Mouse (Mus musculus): Measurements from ENCODE around the gene Marcksl1. TPM values are rescaled to one million over a fixed set of nuclear protein-coding genes. Genes with fewer than 3 reads are reported as not detected.

The Marcksl1 gene
- polyA plus RNA-seq, 1 experiment from 2014 or later, result 153 TPM

DNA sequence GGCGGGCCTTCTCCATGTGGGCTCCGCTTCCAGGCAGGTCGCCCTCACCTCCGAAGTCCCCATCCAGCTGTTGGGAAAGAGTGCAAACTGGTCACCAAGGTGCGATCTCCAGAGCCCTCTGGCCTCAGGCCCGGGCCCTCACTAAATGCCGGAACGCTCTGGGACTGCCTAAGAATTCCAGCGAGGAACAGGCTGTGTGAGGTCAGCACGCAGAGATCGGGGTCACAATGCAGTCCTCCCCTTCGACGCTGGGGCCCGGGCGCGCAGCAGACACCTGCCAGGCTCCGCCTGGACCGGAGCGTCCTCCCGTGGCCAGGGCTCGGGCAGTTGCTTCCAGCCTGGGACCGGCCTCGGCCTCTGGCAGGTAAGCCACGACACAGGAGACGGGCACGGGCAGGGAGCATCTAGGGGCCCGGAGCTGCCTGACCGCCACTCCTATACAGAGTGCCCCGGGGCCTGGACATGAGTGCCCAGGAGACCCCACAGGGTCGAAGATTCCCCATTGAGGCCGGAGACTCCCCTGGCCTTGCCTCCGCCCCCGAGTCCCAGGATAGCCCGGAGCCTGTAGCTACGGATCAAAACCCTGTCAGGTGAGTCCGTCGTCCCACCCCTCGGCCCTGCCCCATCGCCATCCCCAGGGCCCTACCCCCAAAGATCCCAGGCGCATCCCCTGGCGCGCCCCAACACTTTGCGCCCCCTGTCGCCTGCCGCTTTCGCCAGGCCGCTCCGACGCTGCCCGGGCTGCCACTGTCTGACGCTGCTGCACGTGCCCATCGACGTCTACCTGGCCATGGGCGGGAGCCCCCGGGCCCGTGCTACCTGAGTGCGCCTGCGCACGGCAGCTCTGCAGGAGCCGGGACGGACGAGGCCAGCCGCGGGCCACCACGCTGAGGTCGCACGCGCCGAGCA lies 22.2 kb upstream of the Marcksl1 start, which contains the start of the genes Tssk3 and Fam229a:
Gene Tssk3, minus strand, starts transcription at position 51 of the 909 bp plus-strand sequence.
Gene Fam229a, plus strand, starts transcription at position 219 of the 909 bp plus-strand sequence.
- no peaks in the 10 kb centered on the region; the same call in 1 of the 2 replicates for H3K4me1 ChIP-seq (replicated peaks; ENCODE audit: control insufficient read depth, insufficient read depth)
- peak within 1 kb of the TSS; percentile 34 for H3K4me3 ChIP-seq (ENCODE audit: low read depth, low read length)
- no peaks in the 10 kb centered on the region for H3K9me3 ChIP-seq (ENCODE audit: control insufficient read depth, low read length)
- H3K27ac ChIP-seq (replicated peaks), result no peak within 1 kb of the TSS
- TF ChIP-seq EP300 (optimal IDR thresholded peaks at IDR 0.05) (no peak), CTCF (IDR thresholded peaks at IDR 0.05; ENCODE audit: low read depth) (peak; percentile 55)
- peak; percentile 70 for DNase-seq (ENCODE audit: low spot score)
- H3K27me3 ChIP-seq (ENCODE audit: control insufficient read depth, insufficient read depth, low read length), result no peaks in the 10 kb centered on the region
- peaks cover 13% of the 10 kb centered on the region for H3K36me3 ChIP-seq (ENCODE audit: control insufficient read depth, insufficient read depth, low read length)
- peak within 1 kb of the TSS; percentile 41 for H3K9ac ChIP-seq (ENCODE audit: low read length)
- 11% methylated on average over 65 of the region's 70 CpGs for WGBS
- peak; percentile 66 for ATAC-seq (ENCODE audit: low FRiP score, low TSS enrichment)
- peak within 1 kb of the TSS; percentile 50 for H3K4me2 ChIP-seq (replicated peaks; ENCODE audit: low read depth)

DNA sequence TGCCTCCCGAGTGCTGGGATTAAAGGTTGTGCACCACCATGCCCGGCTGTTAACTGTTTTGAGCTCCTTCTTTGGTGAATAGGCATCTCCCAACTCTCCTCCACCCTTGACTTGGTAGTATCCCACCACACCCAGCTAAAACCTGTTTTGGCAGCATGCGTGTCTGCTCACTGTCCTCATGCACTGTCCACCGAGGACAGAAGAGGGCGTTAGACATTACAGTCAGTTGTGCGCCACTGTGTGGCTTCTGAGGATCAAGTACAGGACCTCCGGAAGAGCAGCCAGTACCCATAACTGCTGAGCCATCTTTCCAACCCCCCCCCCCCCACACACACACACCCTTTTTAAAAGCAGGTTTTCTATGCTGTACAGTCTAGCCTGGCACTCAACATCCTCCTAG lies 18.7 kb upstream of the Marcksl1 start:
- Histone ChIP-seq H3K9me3 (ENCODE audit: control insufficient read depth, low read length) (no peaks in the 10 kb centered on the region), H3K4me2 (replicated peaks; ENCODE audit: low read depth) (no peak overlapping the region), H3K27me3 (ENCODE audit: control insufficient read depth, insufficient read depth, low read length) (no peaks in the 10 kb centered on the region), H3K9ac (ENCODE audit: low read length) (no peak overlapping the region), H3K4me1 (replicated peaks; ENCODE audit: control insufficient read depth, insufficient read depth) (no peaks in the 10 kb centered on the region; the same call in 1 of the 2 replicates), H3K27ac (replicated peaks) (no peak overlapping the region), H3K36me3 (ENCODE audit: control insufficient read depth, insufficient read depth, low read length) (no peaks in the 10 kb centered on the region), H3K4me3 (ENCODE audit: low read depth, low read length) (no peak overlapping the region)
- ATAC-seq (ENCODE audit: low FRiP score, low TSS enrichment) (no peak), DNase-seq (ENCODE audit: low spot score) (no peak)
- WGBS, result 66% methylated on average over 7 of the region's 7 CpGs
- TF ChIP-seq CTCF (IDR thresholded peaks at IDR 0.05; ENCODE audit: low read depth) (peak; percentile 59), EP300 (optimal IDR thresholded peaks at IDR 0.05) (no peak)

DNA sequence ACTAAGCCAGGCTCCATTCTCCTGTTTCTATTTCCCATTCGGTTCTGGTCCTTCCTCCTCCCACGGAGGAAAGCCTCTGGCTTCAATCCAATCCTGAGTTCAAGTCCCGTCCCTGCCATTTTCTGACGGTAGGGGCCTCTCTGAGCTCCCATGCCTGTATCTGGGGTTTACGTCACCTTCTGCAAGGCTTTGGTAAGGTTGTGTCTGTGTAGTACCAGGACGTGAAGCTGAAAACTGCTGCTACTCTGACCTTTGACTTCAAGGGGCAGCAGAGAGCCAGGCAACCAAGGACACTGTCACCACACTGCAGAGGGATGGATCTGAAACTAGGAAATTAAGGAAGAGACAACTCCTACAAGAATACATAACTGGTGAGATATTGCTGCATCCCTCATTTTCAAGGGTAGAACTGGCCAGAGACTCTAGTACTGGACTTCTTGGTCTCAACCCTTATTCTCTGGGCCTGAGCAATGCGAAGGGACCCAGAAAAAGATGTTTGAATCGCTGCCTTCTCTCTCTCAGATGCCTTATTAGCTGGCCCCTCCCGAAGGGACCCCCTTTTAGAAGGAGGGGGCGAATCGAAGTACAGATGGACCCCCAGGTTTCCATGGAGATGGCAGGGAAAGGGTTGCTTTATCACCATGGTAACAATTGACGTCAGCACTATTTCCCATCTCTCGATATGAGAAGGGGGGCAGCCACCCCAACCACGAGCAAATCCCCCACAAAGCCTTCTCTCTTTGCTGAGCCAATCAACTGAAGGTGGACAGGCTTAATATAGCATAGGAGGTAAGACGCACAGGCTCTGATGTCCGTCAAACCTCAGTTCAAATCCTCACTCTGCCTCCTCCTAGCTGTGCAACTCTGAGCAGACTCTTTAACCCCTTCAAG lies 17.5 kb upstream of the Marcksl1 start:
- no peak overlapping the region for H3K4me3 ChIP-seq (ENCODE audit: low read depth, low read length)
- no peak for ATAC-seq (ENCODE audit: low FRiP score, low TSS enrichment)
- no peak overlapping the region for H3K9ac ChIP-seq (ENCODE audit: low read length)
- WGBS, result 32% methylated on average over 16 of the region's 16 CpGs
- DNase-seq (ENCODE audit: low spot score), result no peak
- H3K36me3 ChIP-seq (ENCODE audit: control insufficient read depth, insufficient read depth, low read length), result no peaks in the 10 kb centered on the region
- no peak overlapping the region for H3K4me2 ChIP-seq (replicated peaks; ENCODE audit: low read depth)
- no peaks in the 10 kb centered on the region; the same call in 1 of the 2 replicates for H3K4me1 ChIP-seq (replicated peaks; ENCODE audit: control insufficient read depth, insufficient read depth)
- H3K27ac ChIP-seq (replicated peaks), result no peak overlapping the region; the same call in 1 of the 2 replicates
- TF ChIP-seq EP300 (optimal IDR thresholded peaks at IDR 0.05), result no peak
- peak; percentile 48 for TF ChIP-seq CTCF (IDR thresholded peaks at IDR 0.05; ENCODE audit: low read depth)
- no peaks in the 10 kb centered on the region for H3K27me3 ChIP-seq (ENCODE audit: control insufficient read depth, insufficient read depth, low read length)
- H3K9me3 ChIP-seq (ENCODE audit: control insufficient read depth, low read length), result no peaks in the 10 kb centered on the region

DNA sequence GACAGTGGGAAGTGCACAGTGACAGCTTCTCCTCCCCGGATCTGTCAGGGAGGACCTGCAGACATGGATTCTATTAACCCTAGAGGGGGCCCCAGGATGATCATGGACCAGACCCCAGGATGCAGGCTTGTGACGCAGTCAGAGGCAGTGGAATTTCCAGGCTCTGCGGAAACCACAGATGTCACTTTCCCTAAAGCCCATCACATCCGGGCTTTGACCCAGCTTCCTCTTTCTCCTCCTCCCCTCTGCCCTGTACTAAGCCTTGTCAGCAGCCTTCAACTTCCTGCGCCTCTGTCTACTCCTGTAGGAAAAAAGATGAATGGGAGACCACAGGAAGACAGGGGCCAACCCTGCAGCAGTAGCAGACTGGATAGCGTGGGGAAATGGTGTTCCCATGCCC lies 16.8 kb upstream of the Marcksl1 start:
- no peak overlapping the region for H3K4me2 ChIP-seq (replicated peaks; ENCODE audit: low read depth)
- TF ChIP-seq CTCF (IDR thresholded peaks at IDR 0.05; ENCODE audit: low read depth) (no peak), EP300 (optimal IDR thresholded peaks at IDR 0.05) (no peak)
- no peaks in the 10 kb centered on the region for H3K4me1 ChIP-seq (replicated peaks; ENCODE audit: control insufficient read depth, insufficient read depth)
- H3K9me3 ChIP-seq (ENCODE audit: control insufficient read depth, low read length), result no peaks in the 10 kb centered on the region
- ATAC-seq (ENCODE audit: low FRiP score, low TSS enrichment), result no peak
- H3K27ac ChIP-seq (replicated peaks), result peak overlapping the region; percentile 18; the same call in 1 of the 2 replicates
- no peak overlapping the region for H3K4me3 ChIP-seq (ENCODE audit: low read depth, low read length)
- no peaks in the 10 kb centered on the region for H3K36me3 ChIP-seq (ENCODE audit: control insufficient read depth, insufficient read depth, low read length)
- WGBS, result 29% methylated on average over 6 of the region's 6 CpGs
- no peaks in the 10 kb centered on the region for H3K27me3 ChIP-seq (ENCODE audit: control insufficient read depth, insufficient read depth, low read length)
- DNase-seq (ENCODE audit: low spot score), result no peak
- no peak overlapping the region for H3K9ac ChIP-seq (ENCODE audit: low read length)

DNA sequence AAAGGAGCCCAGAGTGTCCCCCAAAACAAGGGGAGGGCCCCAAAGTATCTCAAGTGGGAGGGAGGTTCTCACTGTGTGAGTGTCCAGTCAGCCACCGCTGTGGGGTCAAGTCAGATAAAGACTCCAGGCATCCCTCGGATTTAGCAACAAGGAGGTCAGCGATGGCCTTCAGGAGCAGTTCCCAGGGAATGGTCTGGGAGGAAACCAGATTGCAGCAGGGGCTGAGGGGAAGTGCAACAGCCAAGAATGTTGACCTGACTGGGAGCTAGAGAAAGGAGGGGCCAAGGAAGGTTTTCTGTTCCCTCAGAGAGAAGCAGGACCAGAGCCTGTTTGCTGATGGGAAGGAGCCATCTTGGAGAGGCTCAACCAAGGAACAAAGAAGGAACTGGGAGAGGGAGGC lies 14.4 kb upstream of the Marcksl1 start:
- no peak overlapping the region for H3K4me2 ChIP-seq (replicated peaks; ENCODE audit: low read depth)
- H3K9ac ChIP-seq (ENCODE audit: low read length), result no peak overlapping the region
- H3K4me3 ChIP-seq (ENCODE audit: low read depth, low read length), result no peak overlapping the region
- ATAC-seq (ENCODE audit: low FRiP score, low TSS enrichment), result no peak
- no peak for TF ChIP-seq CTCF (IDR thresholded peaks at IDR 0.05; ENCODE audit: low read depth)
- no peak for TF ChIP-seq EP300 (optimal IDR thresholded peaks at IDR 0.05)
- H3K27ac ChIP-seq (replicated peaks), result no peak overlapping the region
- no peaks in the 10 kb centered on the region for H3K9me3 ChIP-seq (ENCODE audit: control insufficient read depth, low read length)
- 70% methylated on average over 3 of the region's 3 CpGs for WGBS
- H3K4me1 ChIP-seq (replicated peaks; ENCODE audit: control insufficient read depth, insufficient read depth), result peaks cover 4% of the 10 kb centered on the region
- H3K36me3 ChIP-seq (ENCODE audit: control insufficient read depth, insufficient read depth, low read length), result no peaks in the 10 kb centered on the region
- H3K27me3 ChIP-seq (ENCODE audit: control insufficient read depth, insufficient read depth, low read length), result no peaks in the 10 kb centered on the region
- DNase-seq (ENCODE audit: low spot score), result no peak

Measured in stomach, postnatal 0 days (tissue).